Mouse (Mus musculus) erythroblast, embryonic 14.5 days (primary cell): ENCODE data around the gene Pck1.

ENCODE experiments used
- GATA1 ChIP-seq: IDR thresholded peaks from 2 replicates; pipeline ENCODE4 v1.6.1; 2012; ENCODE audit warnings: low read length, inconsistent platforms, mixed read lengths
- TAL1 ChIP-seq: IDR thresholded peaks from 3 replicates; pipeline ENCODE4 v1.6.1; 2012; ENCODE audit warnings: low read length, inconsistent platforms, mixed read lengths

DNA sequence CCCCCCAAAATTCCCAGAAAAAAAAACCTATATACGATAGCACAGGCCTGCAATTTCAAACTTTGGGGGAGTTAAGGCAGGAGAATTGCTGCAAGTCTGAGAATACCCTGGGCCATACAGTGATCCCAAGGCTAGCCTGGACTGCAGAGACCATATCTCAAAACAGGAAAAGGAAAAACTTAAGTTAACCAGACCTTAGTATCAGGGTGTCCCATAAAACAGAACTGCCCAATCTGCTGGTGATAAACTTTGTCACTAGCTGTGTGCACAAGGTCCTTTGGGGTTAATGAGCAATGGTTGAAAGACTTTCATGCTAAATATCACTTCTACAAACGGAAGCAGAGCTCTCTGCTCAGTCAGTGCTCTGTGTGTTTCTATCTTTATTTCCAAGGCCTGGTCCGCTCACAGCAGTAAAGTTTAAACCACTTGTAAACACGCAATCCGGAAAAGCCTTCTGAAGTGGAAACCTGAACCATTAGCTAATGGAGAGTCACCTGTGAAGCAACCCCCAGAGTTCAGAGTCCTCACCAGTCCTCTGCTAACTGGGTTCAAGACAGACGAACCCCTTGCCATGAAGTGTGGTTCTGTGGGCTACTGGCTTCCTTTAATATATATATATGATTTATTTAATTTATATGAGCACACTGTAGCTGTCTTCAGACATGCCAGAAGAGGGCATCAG is 44.2 kb upstream of the Pck1 start:
- TF ChIP-seq GATA1 (no peak), TAL1 (no peak)
